Mouse (Mus musculus): Measurements from ENCODE around the gene H2-K1. TPM values are rescaled to one million over a fixed set of nuclear protein-coding genes. Genes with fewer than 3 reads are reported as not detected.
"Not testable (repeated sequence)": the region's sequence is repeated elsewhere in the genome, so short reads cannot be mapped to it uniquely, and the experiment has no call there.

H2-K1 gene
- polyA plus RNA-seq, 1 experiment: 987 TPM

DNA sequence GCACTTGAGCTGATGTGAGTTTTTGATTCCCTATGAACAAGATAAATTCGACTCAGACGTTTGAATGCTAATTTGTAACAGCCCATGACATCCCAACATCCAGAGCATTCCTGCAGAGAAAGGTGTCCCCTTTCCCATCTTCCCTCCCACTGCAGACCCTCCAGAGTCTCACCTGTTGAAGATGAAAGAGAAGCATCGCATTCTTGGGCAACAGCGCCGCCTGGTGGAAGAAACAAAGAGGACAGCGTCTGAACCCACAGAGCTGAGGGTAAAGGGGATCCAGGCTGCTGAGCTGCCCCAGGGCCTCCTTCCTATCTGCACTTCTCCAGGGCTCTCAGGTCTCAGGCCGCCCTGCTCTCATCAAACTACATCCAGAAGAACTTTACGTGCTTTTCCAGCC, 18.0 kb downstream of the H2-K1 start:
- DNase-seq (ENCODE audit: low spot score): not testable (repeated sequence)

DNA sequence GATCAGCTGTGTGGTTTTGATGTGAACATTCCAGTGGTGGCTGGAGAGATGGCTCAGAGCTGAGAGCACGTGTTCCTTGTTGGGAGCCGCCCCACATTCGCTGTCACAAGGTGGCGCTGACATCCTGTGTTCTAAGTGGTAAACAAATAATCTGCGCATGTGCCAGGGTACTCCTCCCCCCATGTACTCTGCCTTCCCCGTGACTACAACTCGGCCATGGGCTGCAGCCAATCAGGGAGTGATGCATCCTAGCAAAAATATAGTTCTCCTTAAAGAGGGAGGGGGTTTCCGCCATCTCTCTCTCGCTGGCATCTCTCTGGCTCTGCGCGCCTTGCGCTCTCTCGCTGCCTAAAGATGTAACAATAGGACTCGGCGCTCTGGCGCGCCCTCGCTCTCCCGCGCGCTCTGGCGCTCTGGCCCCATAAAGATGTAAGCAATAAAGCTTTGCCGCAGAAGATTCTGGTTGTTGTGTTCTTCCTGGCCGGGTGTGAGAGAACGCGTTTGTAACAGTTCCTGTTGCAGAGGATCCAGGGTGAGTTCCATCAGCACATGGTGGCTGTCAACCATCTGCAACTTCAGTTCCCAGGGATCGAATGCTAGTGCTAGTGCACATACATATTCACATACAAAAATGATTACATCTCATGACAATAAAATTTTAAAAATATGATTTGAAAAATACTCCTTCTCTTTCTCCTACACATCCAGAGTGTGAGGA, 18.8 kb downstream of the H2-K1 start:
- DNase-seq (ENCODE audit: low spot score): not testable (repeated sequence)

DNA sequence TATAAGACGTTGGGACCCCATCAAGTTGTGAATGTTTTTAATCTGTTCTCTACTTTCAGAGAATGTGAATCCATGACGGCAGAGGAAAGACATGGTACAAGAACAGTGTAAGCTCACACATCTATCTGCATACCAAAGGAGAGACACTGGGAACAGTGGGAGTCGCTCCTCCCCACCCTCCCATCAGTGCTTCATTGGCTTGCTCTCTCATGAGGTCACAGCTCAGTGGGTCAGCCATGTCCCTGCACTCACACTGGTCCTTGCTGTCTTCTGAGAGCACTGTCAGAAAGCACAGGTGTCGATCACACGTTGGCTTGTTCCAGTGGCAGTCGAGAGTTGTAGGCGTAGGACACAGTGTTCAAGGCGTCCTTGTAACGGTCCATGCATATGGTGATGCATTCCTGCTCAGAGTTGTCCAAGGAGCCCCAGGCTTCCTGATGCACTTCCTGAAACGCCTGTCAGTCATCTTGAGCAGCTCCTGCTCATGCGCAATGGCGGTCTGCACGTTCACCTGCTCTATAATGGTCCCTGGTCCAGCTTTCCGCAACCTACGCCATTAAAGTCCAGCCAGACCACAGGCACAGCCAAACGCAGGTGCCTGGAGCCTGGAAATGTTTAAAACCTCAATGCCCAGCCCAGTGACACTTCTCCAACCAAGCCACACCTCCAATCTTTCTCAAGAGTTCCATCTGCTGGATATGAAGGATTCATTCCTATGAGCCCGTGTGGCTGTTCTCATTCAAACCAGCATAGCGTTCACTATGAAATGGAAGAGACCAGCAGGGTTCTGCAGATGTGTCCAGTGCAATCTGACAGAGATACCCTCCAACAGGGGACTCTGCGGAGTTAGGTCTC, 19.7 kb downstream of the H2-K1 start:
- DNase-seq (ENCODE audit: low spot score): no peak

DNA sequence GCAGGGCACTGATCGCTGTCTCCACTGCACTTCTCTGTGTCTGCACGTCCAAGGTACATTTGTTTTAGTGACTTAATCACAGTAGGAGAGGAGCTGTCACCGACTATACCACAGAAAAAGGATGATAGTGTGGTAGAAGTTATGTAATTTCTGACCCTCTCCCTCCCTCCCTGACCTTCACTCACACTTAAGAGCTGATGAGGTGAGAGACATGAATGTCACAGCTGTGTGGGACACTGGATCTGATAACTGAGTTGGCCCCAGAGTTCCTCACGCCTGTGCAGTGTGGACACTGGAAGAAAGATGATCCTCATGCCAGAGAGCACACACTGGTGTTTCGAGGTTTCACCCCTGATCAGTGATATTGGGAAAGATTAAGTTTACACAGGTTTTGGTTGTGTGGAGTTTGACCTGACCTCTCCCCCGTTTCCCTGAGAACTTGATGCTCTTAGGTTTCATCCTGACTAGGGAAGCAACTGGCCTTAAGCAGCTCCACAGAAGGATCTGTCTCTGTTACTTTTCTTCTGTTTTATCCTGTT, 20.6 kb downstream of the H2-K1 start:
- no peak for DNase-seq (ENCODE audit: low spot score)

DNA sequence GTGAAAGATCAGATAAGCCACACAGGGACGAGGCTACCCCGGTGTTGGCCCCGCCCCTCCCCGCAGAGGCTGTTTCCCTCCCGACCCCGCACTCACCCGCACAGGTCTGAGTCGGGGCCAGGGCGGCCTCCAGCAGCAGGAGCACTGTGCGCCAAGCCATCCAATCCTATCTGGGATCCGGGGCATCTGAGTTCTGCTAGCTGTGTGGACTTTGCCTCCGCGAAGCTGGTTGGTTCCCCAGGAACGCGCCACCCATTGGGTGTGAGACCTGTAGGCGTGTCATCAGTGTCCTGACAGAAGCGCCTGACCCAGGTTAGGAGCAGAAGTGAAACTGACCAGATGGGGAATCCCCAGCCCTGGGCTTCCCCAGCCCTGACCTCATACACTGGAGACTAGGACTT, 21.5 kb downstream of the H2-K1 start:
- DNase-seq (ENCODE audit: low spot score): no peak

DNA sequence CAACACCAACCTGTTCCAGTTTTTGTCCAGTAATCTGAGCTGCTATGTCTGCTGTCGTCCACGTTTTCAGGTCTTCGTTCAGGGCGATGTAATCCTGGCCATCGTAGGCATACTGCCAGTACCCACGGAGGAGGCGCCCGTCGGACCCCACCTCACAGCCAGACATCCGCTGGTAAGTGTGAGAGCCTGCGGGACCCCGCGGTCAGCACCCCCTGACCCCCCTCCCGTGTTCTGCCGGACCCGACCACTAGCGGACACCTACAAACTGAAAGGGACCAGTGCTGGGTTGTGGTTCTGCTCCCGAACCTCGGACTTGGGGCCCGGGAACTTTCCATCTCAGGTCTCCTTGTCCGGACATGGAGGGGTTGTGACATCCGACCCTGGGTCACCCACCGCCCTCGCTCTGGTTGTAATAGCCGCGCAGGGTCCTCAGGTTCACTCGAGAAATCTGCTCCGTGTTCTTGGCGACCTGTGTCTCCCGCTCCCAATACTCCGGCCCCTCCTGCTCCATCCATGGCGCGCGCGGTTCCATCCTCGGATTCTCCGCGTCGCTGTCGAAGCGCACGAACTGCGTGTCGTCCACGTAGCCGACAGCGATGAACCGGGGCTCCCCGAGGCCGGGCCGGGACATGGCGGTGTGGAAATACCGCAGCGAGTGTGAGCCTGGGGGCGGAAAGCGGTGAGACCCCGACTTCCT, 22.1 kb downstream of the H2-K1 start:
- no peak for DNase-seq (ENCODE audit: low spot score)

DNA sequence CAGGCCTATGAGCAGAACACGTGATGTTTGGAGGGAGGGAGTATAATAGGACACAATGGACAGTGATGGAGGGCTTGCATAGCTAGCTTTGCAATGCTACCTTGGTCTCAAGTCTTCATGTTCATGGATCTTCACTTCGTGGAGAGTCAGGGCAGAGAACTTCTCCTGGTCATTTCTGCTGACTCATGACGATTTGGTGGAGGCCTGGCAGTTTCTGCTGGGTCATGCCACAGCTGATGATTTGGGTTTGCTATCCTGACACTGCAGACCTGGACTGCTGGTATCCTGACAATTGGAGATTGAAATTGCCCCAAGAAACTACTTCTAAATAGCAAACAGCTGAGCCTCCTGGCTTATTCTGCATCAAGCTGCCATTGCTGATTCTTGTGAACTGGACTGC, 26.6 kb downstream of the H2-K1 start:
- no peak for DNase-seq (ENCODE audit: low spot score)

DNA sequence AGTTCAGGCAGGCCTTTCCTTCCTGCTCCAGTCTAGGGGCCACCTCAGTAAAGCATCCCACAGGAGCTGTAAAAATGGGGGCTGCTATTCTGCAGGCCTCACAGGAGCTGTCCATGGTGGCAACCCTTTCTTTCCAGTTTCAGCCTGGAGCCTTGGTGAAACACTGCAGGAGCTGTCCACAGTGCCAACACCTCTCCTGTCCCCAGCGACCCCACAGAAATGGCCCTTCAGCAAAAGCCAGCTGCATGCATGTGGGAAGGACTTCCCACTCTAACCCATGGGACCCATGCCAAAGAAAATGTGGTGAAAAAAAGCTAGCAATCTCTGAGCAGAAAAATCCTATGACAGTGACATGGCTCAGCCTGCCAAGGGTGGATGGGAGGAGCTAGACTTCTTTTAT, 27.5 kb downstream of the H2-K1 start:
- DNase-seq (ENCODE audit: low spot score): no peak

DNA sequence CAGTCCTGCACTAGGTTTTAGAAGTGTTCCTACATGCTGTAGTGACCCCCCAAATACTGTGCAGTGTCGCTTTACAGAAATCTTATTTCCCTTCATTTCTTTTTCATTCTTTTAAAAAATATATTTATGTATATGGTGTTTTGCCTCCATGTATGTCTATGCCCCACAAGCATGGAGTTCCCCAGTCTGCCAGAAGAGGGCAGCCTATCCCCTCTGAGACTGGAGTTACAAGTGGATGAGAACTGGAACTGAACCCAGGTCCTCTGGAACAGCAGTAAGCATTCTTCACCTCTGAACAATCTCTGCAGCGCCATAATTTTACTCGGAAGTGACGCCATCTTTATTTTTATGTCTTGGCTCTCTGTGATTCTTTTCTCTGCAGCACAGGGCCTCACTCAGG, 30.8 kb downstream of the H2-K1 start:
- DNase-seq (ENCODE audit: low spot score): no peak

DNA sequence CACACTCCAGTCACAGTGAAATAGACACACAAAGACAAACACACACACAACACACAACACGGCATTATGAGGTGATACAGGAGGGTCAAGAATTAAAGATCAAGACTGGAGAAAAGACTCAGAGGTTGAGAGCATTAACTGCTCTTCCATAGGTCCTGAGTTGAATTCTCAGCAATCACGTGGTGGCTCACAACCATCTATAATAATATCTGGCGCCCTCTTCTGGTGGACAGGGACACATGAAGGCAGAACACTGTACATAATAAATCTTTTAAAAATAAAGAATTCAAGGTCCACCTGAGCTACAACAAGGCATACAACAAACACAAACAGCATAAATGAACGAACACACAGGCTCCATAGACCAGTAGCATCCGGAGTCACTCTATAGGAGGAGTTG, 31.2 kb downstream of the H2-K1 start:
- no peak for DNase-seq (ENCODE audit: low spot score)

DNA sequence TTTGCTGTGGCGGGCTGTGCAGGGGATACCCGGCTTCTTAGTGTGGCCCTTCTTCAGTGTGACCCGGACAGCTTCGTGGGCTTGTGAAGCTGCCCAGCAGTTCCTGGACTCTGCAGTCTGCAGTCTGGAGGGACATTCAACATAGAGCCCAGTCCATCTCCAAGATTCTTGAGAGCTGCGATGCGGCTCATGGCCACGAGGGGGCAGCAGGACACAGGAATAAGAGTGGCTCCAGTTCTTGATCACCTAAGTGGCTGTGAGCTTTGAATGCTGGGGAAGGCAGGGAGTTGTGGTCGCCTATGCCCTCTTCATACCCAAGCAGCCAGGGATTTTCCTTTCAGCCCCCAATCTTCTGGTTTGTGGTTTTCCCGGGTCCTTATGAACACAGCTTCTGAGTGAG, 31.7 kb downstream of the H2-K1 start:
- peak; percentile 53 for DNase-seq (ENCODE audit: low spot score)

DNA sequence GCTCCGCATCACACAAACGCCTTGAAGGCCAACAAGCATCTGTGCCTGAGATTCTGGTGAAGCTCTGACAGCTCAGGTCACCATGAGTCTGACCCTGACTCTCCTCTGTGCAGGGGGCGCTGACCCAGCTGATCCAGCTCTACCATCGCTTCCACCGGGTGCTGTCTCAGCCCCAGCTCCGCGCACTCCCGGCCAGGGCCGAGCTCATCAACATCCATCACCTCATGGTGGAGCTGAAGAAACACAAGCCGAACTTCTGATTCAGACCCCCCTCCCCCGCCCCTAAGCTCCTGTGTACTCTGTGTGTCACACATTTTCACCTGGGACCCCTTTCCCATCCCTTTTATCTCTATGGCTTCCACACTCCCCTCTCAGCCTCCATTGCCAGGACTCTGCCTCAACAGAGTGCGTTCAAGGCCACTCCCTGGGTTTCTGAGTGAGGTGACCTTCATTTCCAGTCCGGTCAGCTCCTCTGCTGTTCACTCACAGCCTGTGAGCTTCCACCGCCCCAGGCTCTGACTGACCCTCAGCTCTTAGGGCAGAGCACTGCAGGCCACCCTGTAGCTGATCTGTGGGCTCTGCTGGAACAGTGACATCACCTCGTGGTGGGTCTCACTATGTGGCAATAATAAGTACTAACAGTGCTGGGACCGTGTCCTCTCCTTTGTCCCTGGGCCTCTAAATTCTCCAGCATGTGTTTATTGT, 34.1 kb downstream of the H2-K1 start:
- no peak for DNase-seq (ENCODE audit: low spot score)

DNA sequence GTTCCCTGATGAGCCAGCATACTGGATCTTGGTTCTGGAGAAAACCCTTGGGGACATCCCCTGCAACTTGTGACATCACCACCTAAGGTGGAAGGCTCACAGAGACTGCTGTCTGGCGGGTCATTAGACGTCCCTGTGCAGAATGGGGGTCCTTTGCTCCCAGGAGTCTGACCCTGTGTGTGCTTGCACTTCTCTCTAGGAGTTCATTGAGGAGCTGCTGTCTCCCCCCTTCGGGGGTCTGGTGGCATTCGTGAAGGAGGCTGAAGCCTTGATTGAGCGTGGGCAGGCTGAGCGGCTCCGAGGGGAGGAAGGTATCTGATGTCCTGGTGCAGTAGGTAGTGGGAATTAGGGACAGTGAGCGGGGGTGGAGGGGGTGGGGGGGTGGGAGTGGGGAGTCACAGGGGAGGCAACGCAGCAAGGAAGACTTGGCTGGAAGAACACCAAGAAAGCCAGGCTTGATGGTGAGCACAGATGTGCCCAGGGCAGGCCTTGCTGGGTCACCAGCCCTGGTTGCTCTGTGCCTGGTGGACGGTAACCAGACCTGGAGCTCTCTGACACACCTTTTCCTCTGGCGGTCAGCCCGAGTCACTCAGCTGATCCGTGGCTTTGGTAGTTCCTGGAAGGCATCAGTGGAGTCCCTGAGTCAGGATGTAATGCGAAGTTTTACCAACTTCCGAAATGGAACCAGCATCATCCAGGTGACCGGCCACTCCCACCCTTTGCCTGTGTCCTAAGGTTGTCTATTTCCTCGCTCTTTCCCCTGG, 34.9 kb downstream of the H2-K1 start:
- DNase-seq (ENCODE audit: low spot score): no peak

DNA sequence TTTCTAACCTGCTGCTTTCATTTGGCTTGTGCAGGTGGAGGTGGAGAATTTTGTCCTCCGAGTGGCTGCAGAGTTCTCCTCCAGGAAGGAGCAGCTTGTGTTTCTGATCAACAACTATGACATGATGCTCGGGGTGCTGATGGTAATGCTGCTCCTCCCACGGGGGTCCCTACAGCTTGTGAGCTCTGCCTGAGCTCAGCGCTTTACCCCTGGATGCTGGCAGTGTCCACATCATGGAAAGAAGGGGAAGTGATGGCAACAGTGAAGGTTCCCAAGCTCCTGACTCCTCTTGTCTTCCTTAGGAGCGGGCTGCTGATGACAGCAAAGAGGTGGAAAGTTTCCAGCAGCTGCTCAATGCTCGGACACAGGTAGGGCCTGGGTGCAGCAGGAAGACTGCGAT, 37.3 kb downstream of the H2-K1 start:
- no peak for DNase-seq (ENCODE audit: low spot score)

DNA sequence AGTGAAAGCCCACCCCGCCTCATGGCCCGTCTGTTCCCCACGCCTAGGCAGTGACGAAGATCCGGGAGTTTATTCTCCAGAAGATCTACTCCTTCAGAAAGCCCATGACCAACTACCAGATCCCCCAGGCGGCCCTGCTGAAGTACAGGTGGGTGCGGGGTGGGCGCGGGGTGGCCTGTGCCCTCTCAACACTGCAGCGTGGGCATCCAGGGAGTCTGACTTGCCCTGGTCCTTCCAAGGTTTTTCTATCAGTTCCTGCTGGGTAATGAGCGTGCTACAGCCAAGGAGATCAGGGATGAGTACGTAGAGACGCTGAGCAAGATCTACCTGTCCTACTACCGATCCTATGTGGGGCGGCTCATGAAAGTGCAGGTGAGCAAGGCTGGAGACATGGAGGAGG, 40.2 kb downstream of the H2-K1 start:
- no peak for DNase-seq (ENCODE audit: low spot score)

DNA sequence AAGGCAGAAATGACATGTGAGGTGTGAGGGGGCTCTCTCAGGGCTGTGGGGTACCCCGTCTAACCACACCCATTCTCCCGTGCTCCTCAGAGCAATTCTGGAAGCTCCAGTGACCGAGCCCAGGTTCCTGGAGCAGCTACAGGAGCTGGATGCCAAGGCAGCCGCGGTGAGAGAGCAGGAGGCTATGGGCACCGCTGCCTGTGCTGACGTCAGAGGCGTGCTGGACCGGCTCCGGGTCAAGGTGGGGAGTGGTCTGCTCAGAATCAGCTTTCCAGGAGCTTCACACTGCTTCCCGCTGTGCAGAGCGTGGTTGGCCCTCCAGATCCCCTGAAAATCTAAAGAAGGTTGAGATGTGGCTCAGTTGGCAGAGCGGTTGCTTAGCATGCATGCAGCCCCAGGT, 41.0 kb downstream of the H2-K1 start:
- DNase-seq (ENCODE audit: low spot score): peak; percentile 21

DNA sequence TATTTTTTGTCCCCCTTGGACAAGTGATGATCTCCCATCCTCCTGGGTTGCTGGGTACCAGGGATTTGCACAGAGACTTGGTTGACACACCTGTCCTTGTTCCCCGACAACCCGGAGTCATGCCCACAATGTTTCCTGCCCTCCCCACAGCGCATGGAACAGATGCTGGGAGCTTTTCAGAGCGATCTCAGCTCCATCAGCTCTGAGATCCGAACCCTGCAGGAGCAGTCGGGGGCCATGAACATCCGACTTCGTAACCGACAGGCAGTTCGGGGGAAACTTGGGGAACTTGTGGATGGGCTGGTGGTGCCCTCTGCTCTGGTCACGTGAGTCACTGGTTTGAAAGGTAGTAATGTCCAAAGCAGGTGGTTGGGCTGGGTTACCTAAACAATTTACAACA, 41.7 kb downstream of the H2-K1 start:
- DNase-seq (ENCODE audit: low spot score): peak; percentile 18

DNA sequence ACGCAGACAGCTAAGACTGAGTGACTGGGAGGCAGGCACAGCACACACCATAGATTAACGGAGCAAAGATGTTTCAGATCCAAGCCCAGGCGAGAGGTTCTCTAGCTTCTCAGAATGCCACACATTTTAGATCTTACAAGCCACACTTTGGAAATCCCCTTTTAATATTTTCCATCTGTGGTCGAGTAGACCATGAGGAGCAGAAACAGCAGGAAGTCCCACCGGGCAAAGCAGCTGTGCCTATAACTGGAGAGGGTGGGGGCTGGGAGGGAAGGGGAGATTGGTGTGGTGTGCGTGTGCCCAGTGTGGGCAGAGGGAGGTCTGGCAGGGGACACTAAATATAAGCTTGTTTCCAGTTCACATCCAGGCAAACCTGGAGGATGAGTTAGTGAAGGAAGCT, 42.7 kb downstream of the H2-K1 start:
- no peak for DNase-seq (ENCODE audit: low spot score)

DNA sequence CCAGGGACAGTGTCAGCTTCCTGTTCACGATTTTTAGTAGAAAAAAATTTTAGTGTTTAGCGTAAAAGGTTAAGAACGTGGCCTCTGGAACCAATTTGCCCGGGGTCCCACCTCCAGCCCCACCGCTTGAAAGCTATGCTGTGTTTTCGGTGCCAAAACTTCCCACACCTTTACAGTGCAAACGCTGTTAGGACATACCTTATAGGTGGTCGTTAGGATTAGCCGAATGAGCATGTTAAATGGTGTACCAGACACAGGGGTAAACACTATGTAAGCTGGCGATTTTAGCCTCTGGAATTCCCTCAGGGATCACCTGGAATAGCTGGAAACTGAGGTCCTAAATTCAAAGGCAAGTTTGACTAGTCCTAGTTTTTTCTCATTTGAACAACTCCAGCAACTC, 43.8 kb downstream of the H2-K1 start:
- no peak for DNase-seq (ENCODE audit: low spot score)

DNA sequence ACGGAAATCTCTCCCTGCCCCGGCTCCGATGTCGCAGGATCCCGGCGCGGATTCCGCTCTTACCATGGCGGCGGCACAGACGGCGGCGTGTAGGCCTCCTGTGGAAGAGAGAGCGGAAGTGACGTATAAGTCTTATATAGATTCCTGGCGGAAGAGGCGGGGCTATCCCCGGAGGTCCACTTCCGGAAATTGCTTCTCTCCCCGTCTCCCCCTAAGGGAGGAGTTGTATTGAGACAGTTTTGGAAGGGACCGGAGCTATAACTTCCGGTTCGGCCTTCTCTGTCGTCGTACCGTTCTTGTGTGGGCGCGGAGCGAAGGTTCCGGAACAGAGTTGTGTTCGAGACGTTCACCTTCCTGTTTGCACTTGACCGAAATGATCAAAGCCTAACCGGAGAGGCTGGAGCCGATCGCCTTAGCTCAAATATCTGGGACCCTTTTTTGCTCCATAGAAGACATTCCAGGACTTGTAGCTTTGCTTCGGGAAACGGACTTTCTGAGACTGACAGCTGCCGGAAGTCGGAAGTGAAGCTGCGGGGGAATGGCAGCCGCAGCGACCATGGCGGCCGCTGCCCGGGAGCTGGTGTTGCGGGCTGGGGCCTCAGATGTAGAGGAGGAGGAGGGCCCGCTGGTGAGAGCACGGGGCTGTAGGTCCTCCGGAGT, 44.5 kb downstream of the H2-K1 start, which contains the start of the genes Vps52 and Rps18:
Gene Vps52, plus strand, starts transcription at position 258 of the 660 bp plus-strand sequence.
Gene Rps18, minus strand, starts transcription at position 447 of the 660 bp plus-strand sequence.
- peak; percentile 85 for DNase-seq (ENCODE audit: low spot score)

Data from urinary bladder, adult 2 months (tissue).